Mouse (Mus musculus): Measurements from ENCODE around the gene Hs3st5. TPM values are rescaled to one million over a fixed set of nuclear protein-coding genes. Genes with fewer than 3 reads are reported as not detected.

Gene Hs3st5
- polyA plus RNA-seq, 2 experiments, result 0.02 TPM; not detected in 1

DNA sequence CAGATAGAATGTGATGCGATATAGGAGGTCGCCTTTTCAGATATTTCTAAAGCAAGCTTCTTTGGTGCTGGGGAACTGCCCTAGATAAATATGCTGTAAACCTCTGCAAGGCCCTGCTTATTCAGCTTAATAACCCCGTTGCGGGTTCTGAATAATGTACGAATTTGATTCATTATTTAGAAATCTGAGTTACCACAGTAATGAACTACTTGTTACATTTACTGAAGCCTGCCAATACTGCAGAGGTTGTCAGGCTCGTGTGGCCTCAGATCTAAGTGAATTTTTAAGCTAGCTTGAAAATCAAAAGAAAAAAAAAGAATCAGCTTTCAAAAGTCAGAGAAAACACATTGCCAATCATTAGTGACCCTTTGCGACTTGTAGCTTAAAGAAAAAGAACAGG is 280.4 kb downstream of the Hs3st5 start:
- Histone ChIP-seq H3K27me3 (ENCODE audit: control insufficient read depth, insufficient read depth, low read length) (no peaks in the 10 kb centered on the region), H3K4me3 (ENCODE audit: insufficient read depth in 1 of 2, low read depth in 2 of 2, low read length in 2 of 2) (no peak overlapping the region), H3K9ac (replicated peaks) (no peak overlapping the region), H3K4me1 (replicated peaks; ENCODE audit: control insufficient read depth in 2 of 2, insufficient read depth in 2 of 2, low read length in 1 of 2) (no peaks in the 10 kb centered on the region), H3K4me2 (ENCODE audit: low read depth) (no peak overlapping the region), H3K9me3 (ENCODE audit: control insufficient read depth, low read length) (no peaks in the 10 kb centered on the region), H3K27ac (no peak overlapping the region), H3K36me3 (replicated peaks; ENCODE audit: control insufficient read depth, insufficient read depth, low read depth) (no peaks in the 10 kb centered on the region)
- TF ChIP-seq EP300 (IDR thresholded peaks at IDR 0.05; ENCODE audit: low read depth) (no peak), CTCF (IDR thresholded peaks at IDR 0.05; ENCODE audit: low read depth) (no peak)
- WGBS (ENCODE audit: insufficient replicate concordance), result 70% methylated on average over 7 of the region's 7 CpGs
- DNase-seq (ENCODE audit: low read depth in 3 of 3, low spot score in 3 of 3) (no peak), ATAC-seq (ENCODE audit: insufficient read depth) (no peak)

DNA sequence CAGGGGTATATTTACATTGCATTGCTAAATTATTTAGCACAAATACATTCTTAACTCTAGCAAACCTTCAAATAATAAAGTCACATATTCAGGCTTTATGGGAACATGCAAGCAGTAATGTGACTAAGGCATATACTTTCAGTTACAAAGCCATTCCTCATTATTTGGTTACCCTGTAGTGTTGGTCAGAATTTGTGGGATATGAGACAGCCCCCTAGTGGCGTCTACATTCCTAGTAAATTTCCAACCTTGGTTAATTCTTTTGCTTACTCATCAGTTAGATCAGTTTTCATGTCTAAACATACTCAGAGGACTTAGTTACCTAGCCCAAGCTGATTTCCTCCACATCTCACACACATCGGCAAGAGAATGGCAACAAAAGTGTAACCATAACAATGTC is 285.2 kb downstream of the Hs3st5 start:
- no peaks in the 10 kb centered on the region for H3K36me3 ChIP-seq (replicated peaks; ENCODE audit: control insufficient read depth, insufficient read depth, low read depth)
- H3K27ac ChIP-seq, result no peak overlapping the region
- H3K9ac ChIP-seq (replicated peaks), result no peak overlapping the region
- TF ChIP-seq EP300 (IDR thresholded peaks at IDR 0.05; ENCODE audit: low read depth), result no peak
- no peak; the same call in 1 of the 2 replicates for TF ChIP-seq CTCF (IDR thresholded peaks at IDR 0.05; ENCODE audit: low read depth)
- ATAC-seq (ENCODE audit: insufficient read depth), result no peak
- H3K27me3 ChIP-seq (ENCODE audit: control insufficient read depth, insufficient read depth, low read length), result no peaks in the 10 kb centered on the region
- no peak for DNase-seq (ENCODE audit: low read depth in 3 of 3, low spot score in 3 of 3)
- H3K9me3 ChIP-seq (ENCODE audit: control insufficient read depth, low read length), result no peaks in the 10 kb centered on the region
- no peaks in the 10 kb centered on the region for H3K4me1 ChIP-seq (replicated peaks; ENCODE audit: control insufficient read depth in 2 of 2, insufficient read depth in 2 of 2, low read length in 1 of 2)
- no peak overlapping the region for H3K4me3 ChIP-seq (ENCODE audit: insufficient read depth in 1 of 2, low read depth in 2 of 2, low read length in 2 of 2)
- WGBS (ENCODE audit: insufficient replicate concordance), result 32% methylated on average over 2 of the region's 2 CpGs
- no peak overlapping the region for H3K4me2 ChIP-seq (ENCODE audit: low read depth)

DNA sequence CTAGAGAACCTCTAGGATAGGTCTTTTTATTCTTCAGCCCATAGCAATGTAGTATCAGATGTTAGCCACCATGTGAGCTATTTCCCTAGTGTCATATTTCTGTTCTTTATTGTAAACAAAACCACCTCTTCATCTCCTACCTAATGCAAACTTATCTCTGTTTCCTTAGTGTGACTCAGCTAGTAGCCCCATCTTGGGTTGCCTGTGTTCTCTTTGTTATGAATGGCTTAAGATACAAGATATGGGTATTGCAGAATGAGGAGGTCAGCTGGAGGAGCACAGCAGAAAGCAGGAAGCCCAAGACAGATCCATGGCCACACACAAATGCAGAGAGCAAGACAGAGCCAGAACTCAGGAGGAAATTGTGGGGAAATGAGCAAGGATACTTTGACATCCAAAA is 288.7 kb downstream of the Hs3st5 start:
- TF ChIP-seq CTCF (IDR thresholded peaks at IDR 0.05; ENCODE audit: low read depth), result no peak
- no peak for TF ChIP-seq EP300 (IDR thresholded peaks at IDR 0.05; ENCODE audit: low read depth)
- no peaks in the 10 kb centered on the region for H3K27me3 ChIP-seq (ENCODE audit: control insufficient read depth, insufficient read depth, low read length)
- no peak overlapping the region for H3K4me2 ChIP-seq (ENCODE audit: low read depth)
- no peak overlapping the region for H3K9ac ChIP-seq (replicated peaks)
- no peak overlapping the region for H3K4me3 ChIP-seq (ENCODE audit: insufficient read depth in 1 of 2, low read depth in 2 of 2, low read length in 2 of 2)
- no peaks in the 10 kb centered on the region for H3K36me3 ChIP-seq (replicated peaks; ENCODE audit: control insufficient read depth, insufficient read depth, low read depth)
- no peak overlapping the region for H3K27ac ChIP-seq
- H3K9me3 ChIP-seq (ENCODE audit: control insufficient read depth, low read length), result no peaks in the 10 kb centered on the region
- ATAC-seq (ENCODE audit: insufficient read depth) (no peak), DNase-seq (ENCODE audit: low read depth in 3 of 3, low spot score in 3 of 3) (no peak)
- H3K4me1 ChIP-seq (replicated peaks; ENCODE audit: control insufficient read depth in 2 of 2, insufficient read depth in 2 of 2, low read length in 1 of 2), result no peaks in the 10 kb centered on the region

DNA sequence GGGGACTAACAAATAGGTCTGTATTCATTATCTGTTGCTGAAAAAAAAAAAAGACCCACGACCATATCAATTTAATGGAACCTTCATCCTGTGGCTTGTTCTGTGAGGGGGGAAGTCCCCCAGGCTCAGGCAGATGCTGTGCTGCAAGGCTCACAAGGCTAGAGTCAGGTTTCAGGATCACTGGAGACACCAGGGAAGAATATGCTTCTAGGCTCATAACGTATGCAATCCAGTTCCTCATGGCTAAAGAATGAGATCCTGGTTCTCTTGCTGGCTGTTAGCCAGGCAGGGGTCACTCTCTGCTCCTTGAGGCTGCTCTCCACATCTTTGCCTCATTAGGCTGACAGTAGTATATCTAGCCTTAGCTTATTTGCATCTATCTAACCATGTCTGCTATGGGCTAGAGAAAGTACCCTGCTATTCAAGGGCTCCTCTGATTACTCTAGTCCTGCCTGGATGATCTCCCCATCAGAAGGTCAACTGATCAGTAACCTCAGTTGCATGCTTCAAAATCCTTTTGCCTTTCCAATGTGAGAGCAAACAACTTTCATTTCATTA is 294.4 kb downstream of the Hs3st5 start:
- Histone ChIP-seq H3K4me3 (ENCODE audit: insufficient read depth in 1 of 2, low read depth in 2 of 2, low read length in 2 of 2) (no peak overlapping the region), H3K36me3 (replicated peaks; ENCODE audit: control insufficient read depth, insufficient read depth, low read depth) (no peaks in the 10 kb centered on the region), H3K27me3 (ENCODE audit: control insufficient read depth, insufficient read depth, low read length) (no peaks in the 10 kb centered on the region), H3K9me3 (ENCODE audit: control insufficient read depth, low read length) (no peaks in the 10 kb centered on the region), H3K4me1 (replicated peaks; ENCODE audit: control insufficient read depth in 2 of 2, insufficient read depth in 2 of 2, low read length in 1 of 2) (no peaks in the 10 kb centered on the region), H3K4me2 (ENCODE audit: low read depth) (no peak overlapping the region), H3K9ac (replicated peaks) (no peak overlapping the region), H3K27ac (no peak overlapping the region)
- 47% methylated on average over 2 of the region's 2 CpGs for WGBS (ENCODE audit: insufficient replicate concordance)
- DNase-seq (ENCODE audit: low read depth in 3 of 3, low spot score in 3 of 3) (no peak), ATAC-seq (ENCODE audit: insufficient read depth) (no peak)
- TF ChIP-seq CTCF (IDR thresholded peaks at IDR 0.05; ENCODE audit: low read depth), result no peak
- no peak for TF ChIP-seq EP300 (IDR thresholded peaks at IDR 0.05; ENCODE audit: low read depth)

DNA sequence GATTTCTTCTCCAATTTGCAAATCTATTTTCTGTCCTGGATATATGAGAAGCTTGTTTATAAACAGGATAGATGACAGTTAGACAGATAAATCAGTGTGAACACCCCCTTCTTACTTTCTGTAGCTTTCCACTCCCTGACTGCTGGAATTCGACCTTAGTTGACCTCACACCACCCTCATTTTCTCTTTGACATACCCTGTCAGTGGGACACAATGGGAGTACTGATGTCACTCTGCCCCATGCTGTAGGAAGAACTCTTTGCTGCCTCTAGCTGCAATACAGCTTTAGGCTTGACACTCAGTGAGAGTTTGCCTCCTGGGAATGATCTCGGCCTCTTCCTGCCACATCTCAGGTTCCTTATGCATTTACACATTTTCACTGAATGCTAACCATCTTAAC is 297.1 kb downstream of the Hs3st5 start:
- Histone ChIP-seq H3K36me3 (replicated peaks; ENCODE audit: control insufficient read depth, insufficient read depth, low read depth) (no peaks in the 10 kb centered on the region), H3K9ac (replicated peaks) (no peak overlapping the region), H3K4me1 (replicated peaks; ENCODE audit: control insufficient read depth in 2 of 2, insufficient read depth in 2 of 2, low read length in 1 of 2) (no peaks in the 10 kb centered on the region), H3K4me2 (ENCODE audit: low read depth) (no peak overlapping the region), H3K9me3 (ENCODE audit: control insufficient read depth, low read length) (no peaks in the 10 kb centered on the region), H3K27ac (no peak overlapping the region), H3K4me3 (ENCODE audit: insufficient read depth in 1 of 2, low read depth in 2 of 2, low read length in 2 of 2) (no peak overlapping the region), H3K27me3 (ENCODE audit: control insufficient read depth, insufficient read depth, low read length) (no peaks in the 10 kb centered on the region)
- no peak for ATAC-seq (ENCODE audit: insufficient read depth)
- no peak for DNase-seq (ENCODE audit: low read depth in 3 of 3, low spot score in 3 of 3)
- no peak for TF ChIP-seq EP300 (IDR thresholded peaks at IDR 0.05; ENCODE audit: low read depth)
- TF ChIP-seq CTCF (IDR thresholded peaks at IDR 0.05; ENCODE audit: low read depth), result no peak
- WGBS (ENCODE audit: insufficient replicate concordance), result 28% methylated on average over 2 of the region's 2 CpGs

Data from liver, embryonic 14.5 days (tissue).